Mouse (Mus musculus) MEL (cell line): ENCODE results near the gene Etv2. TPM values are rescaled to one million over a fixed set of nuclear protein-coding genes. Genes with fewer than 3 reads are reported as not detected.
A peak's percentile ranks its signal among the peaks of the same experiment; 100 is the strongest.

Experiments
- DNase-seq: peaks from one replicate; pipeline ENCODE4 v3.0.0; 2011; ENCODE audit warnings: low read depth, low spot score
- H3K27ac ChIP-seq: 2 replicates; pipeline ENCODE4 v1.5.1; 2012; ENCODE audit warnings: low read depth, mild to moderate bottlenecking, control low read depth, low read length, moderate library complexity; ENCODE audit not compliant: control insufficient read depth
- H3K27me3 ChIP-seq, 2 experiments: fragments of 150-350 bp in 1 of 2; sonication (generic) in 1 of 2; 2 replicates each; pipeline ENCODE4 v1.6.1; 2012; ENCODE audit warnings: low read length in 2 of 2, mild to moderate bottlenecking in 2 of 2, improper control_type of control experiment in 1 of 2, moderate library complexity in 1 of 2; ENCODE audit not compliant: insufficient read depth in 2 of 2, control insufficient read depth in 1 of 2
- H3K36me3 ChIP-seq, 2 experiments: 2 replicates each; pipeline ENCODE4 v1.6.1; 2012 to 2014; ENCODE audit warnings: low read length in 2 of 2, improper control_type of control experiment in 1 of 2, inconsistent platforms in 1 of 2, mild to moderate bottlenecking in 1 of 2; ENCODE audit not compliant: insufficient read depth in 2 of 2, control insufficient read depth in 1 of 2
- H3K4me1 ChIP-seq, 2 experiments: fragments of 150-350 bp in 1 of 2; sonication (generic) in 1 of 2; 2 replicates each; pipeline ENCODE4 v1.6.1; 2012; ENCODE audit warnings: low read length in 2 of 2, improper control_type of control experiment in 1 of 2, mild to moderate bottlenecking in 1 of 2; ENCODE audit not compliant: insufficient read depth in 2 of 2, control insufficient read depth in 1 of 2
- H3K4me3 ChIP-seq, 2 experiments: fragments of 150-350 bp in 1 of 2; sonication (generic) in 1 of 2; 2 replicates each; pipeline ENCODE4 v1.5.1; 2012; ENCODE audit warnings: low read depth in 2 of 2, low read length in 2 of 2, mild to moderate bottlenecking in 2 of 2, moderate library complexity in 2 of 2, control low read depth in 1 of 2, improper control_type of control experiment in 1 of 2; ENCODE audit not compliant: control insufficient read depth in 1 of 2, insufficient read depth in 1 of 2
- H3K79me2 ChIP-seq: 2 replicates; pipeline ENCODE4 v1.6.1; 2012; ENCODE audit warnings: mild to moderate bottlenecking, low read length, moderate library complexity; ENCODE audit not compliant: control insufficient read depth, poor library complexity, insufficient read depth
- H3K9ac ChIP-seq: 2 replicates; pipeline ENCODE4 v1.6.1; 2012; ENCODE audit warnings: low read depth, mild to moderate bottlenecking, control low read depth, low read length, moderate library complexity; ENCODE audit not compliant: control insufficient read depth, poor library complexity, severe bottlenecking
- H3K9me3 ChIP-seq: fragments of 150-350 bp; sonication (generic); replicated peaks from 2 replicates; pipeline ENCODE4 v1.6.1; 2012; ENCODE audit warnings: mild to moderate bottlenecking, low read length, improper control_type of control experiment, moderate library complexity; ENCODE audit not compliant: insufficient read depth
- CHD2 ChIP-seq: IDR thresholded peaks from 2 replicates; pipeline ENCODE4 v1.6.1; 2011; ENCODE audit warnings: low read length, improper control_type of control experiment
- CTCF ChIP-seq, 3 experiments: IDR thresholded peaks in 2 of 3; conservative IDR thresholded peaks in 1 of 3; 2 replicates each; pipeline ENCODE4 v1.5.1; 2011 to 2012; ENCODE audit warnings: low read length in 3 of 3, low read depth in 2 of 3, mild to moderate bottlenecking in 2 of 3, improper control_type of control experiment in 1 of 3, inconsistent platforms in 1 of 3, mixed read lengths in 1 of 3, moderate library complexity in 1 of 3; ENCODE audit not compliant: control insufficient read depth in 1 of 3, insufficient read depth in 1 of 3, poor library complexity in 1 of 3, severe bottlenecking in 1 of 3
- E2F4 ChIP-seq: IDR thresholded peaks from 2 replicates; pipeline ENCODE4 v1.6.1; 2011; ENCODE audit warnings: low read depth, low read length, improper control_type of control experiment, borderline replicate concordance
- ELF1 ChIP-seq: IDR thresholded peaks from 2 replicates; pipeline ENCODE4 v1.6.1; 2014; ENCODE audit warnings: low read depth, mild to moderate bottlenecking, inconsistent platforms, low read length, improper control_type of control experiment, moderate library complexity
- GABPA ChIP-seq: IDR thresholded peaks from 2 replicates; pipeline ENCODE4 v1.6.1; 2012; ENCODE audit warnings: low read depth, mild to moderate bottlenecking, inconsistent platforms, low read length, improper control_type of control experiment, moderate library complexity
- GATA1 ChIP-seq: IDR thresholded peaks from 2 replicates; pipeline ENCODE4 v1.6.1; 2011; ENCODE audit warnings: low read depth, low read length, improper control_type of control experiment
- HCFC1 ChIP-seq: IDR thresholded peaks from 2 replicates; pipeline ENCODE4 v1.6.1; 2012; ENCODE audit warnings: low read depth, mild to moderate bottlenecking, inconsistent platforms, low read length, improper control_type of control experiment, moderate library complexity
- JUND ChIP-seq: IDR thresholded peaks from 2 replicates; pipeline ENCODE4 v1.6.1; 2011; ENCODE audit warnings: low read depth, mild to moderate bottlenecking, improper control_type of control experiment, low read length
- KAT2A ChIP-seq: conservative IDR thresholded peaks from 2 replicates; pipeline ENCODE4 v1.6.1; 2012; ENCODE audit warnings: low read depth, low read length, improper control_type of control experiment, inconsistent platforms
- MAFK ChIP-seq: IDR thresholded peaks from 2 replicates; pipeline ENCODE4 v1.6.1; 2011; ENCODE audit warnings: low read depth, mild to moderate bottlenecking, low read length, improper control_type of control experiment, borderline replicate concordance
- MEF2A ChIP-seq: IDR thresholded peaks from 2 replicates; pipeline ENCODE4 v1.6.1; 2014; ENCODE audit warnings: low read depth, mild to moderate bottlenecking, inconsistent platforms, low read length, improper control_type of control experiment; ENCODE audit not compliant: poor library complexity, insufficient replicate concordance, severe bottlenecking; ENCODE audit errors: extremely low read depth
- MXI1 ChIP-seq: IDR thresholded peaks from 2 replicates; pipeline ENCODE4 v1.6.1; 2011; ENCODE audit warnings: mild to moderate bottlenecking, low read depth, low read length, improper control_type of control experiment
- MYB ChIP-seq: IDR thresholded peaks from 2 replicates; pipeline ENCODE4 v1.6.1; 2011; ENCODE audit warnings: mild to moderate bottlenecking, low read depth, low read length, improper control_type of control experiment
- MYC ChIP-seq: IDR thresholded peaks from 2 replicates; pipeline ENCODE4 v1.6.1; 2011; ENCODE audit warnings: low read depth, mild to moderate bottlenecking, low read length, improper control_type of control experiment, moderate library complexity
- NELFE ChIP-seq: IDR thresholded peaks from 2 replicates; pipeline ENCODE4 v1.6.1; 2011; ENCODE audit warnings: low read depth, low read length, improper control_type of control experiment
- NRF1 ChIP-seq: IDR thresholded peaks from 2 replicates; pipeline ENCODE4 v1.6.1; 2014; ENCODE audit warnings: low read depth, mild to moderate bottlenecking, inconsistent platforms, low read length, improper control_type of control experiment, moderate library complexity; ENCODE audit not compliant: poor library complexity, insufficient read depth, severe bottlenecking
- POLR2A ChIP-seq, 2 experiments: IDR thresholded peaks; 2 replicates each; pipeline ENCODE4 v1.6.1; 2011 to 2012; ENCODE audit warnings: low read length in 2 of 2, mild to moderate bottlenecking in 2 of 2, control low read depth in 1 of 2, improper control_type of control experiment in 1 of 2, low read depth in 1 of 2, moderate library complexity in 1 of 2; ENCODE audit not compliant: control insufficient read depth in 1 of 2, insufficient read depth in 1 of 2, poor library complexity in 1 of 2
- POLR2AphosphoS2 ChIP-seq: IDR thresholded peaks from 2 replicates; pipeline ENCODE4 v1.6.1; 2011; ENCODE audit warnings: low read length, improper control_type of control experiment
- POLR2AphosphoS5 ChIP-seq: IDR thresholded peaks from 2 replicates; pipeline ENCODE4 v1.6.1; 2012; ENCODE audit warnings: low read depth, borderline replicate concordance, mild to moderate bottlenecking, inconsistent platforms, low read length, moderate library complexity, mixed read lengths
- SIN3A ChIP-seq: IDR thresholded peaks from 2 replicates; pipeline ENCODE4 v1.6.1; 2012; ENCODE audit warnings: low read length, improper control_type of control experiment, inconsistent platforms
- SMC3 ChIP-seq: IDR thresholded peaks from 2 replicates; pipeline ENCODE4 v1.6.1; 2011; ENCODE audit warnings: low read depth, low read length, improper control_type of control experiment
- TAL1 ChIP-seq: IDR thresholded peaks from 2 replicates; pipeline ENCODE4 v1.6.1; 2012; ENCODE audit warnings: mild to moderate bottlenecking, inconsistent platforms, low read length, moderate library complexity, mixed read lengths
- TBP ChIP-seq: IDR thresholded peaks from 2 replicates; pipeline ENCODE4 v1.8.0; 2011; ENCODE audit warnings: low read depth, low read length, improper control_type of control experiment
- USF2 ChIP-seq, 2 experiments: IDR thresholded peaks; 2 replicates each; pipeline ENCODE4 v1.6.1; 2011 to 2012; ENCODE audit warnings: improper control_type of control experiment in 2 of 2, low read length in 2 of 2, borderline replicate concordance in 1 of 2, inconsistent platforms in 1 of 2, low read depth in 1 of 2, mild to moderate bottlenecking in 1 of 2; ENCODE audit not compliant: insufficient read depth in 1 of 2
- ZC3H11A ChIP-seq: IDR thresholded peaks from 2 replicates; pipeline ENCODE4 v1.6.1; 2012; ENCODE audit warnings: low read depth, mild to moderate bottlenecking, inconsistent platforms, low read length, improper control_type of control experiment
- ZKSCAN1 ChIP-seq: IDR thresholded peaks from 2 replicates; pipeline ENCODE4 v1.6.1; 2012; ENCODE audit warnings: low read depth, mild to moderate bottlenecking, inconsistent platforms, low read length, improper control_type of control experiment, moderate library complexity
- ZMIZ1 ChIP-seq: IDR thresholded peaks from 2 replicates; pipeline ENCODE4 v1.6.1; 2012; ENCODE audit warnings: low read depth, mild to moderate bottlenecking, inconsistent platforms, low read length, improper control_type of control experiment, moderate library complexity
- polyA plus RNA-seq, 2 experiments: library from polyadenylated mRNA; stranded (reverse) in 1 of 2; unstranded in 1 of 2; fragments of >175 nt in 1 of 2; fragments of >200 nt in 1 of 2; gene quantifications; 2 replicates each; pipeline versions ENCODE4 v1.2.1 to v1.2.4; 2012; ENCODE audit warnings: low replicate concordance in 2 of 2, low read depth in 1 of 2; ENCODE audit not compliant: insufficient read length in 2 of 2, insufficient read depth in 1 of 2, missing spikeins in 1 of 2
- total RNA-seq: library from RNA; depleted of rRNA; stranded (reverse); fragments of 300-350 nt; gene quantifications from 2 replicates; pipeline ENCODE4 v1.2.3, GENCODE M21; 2012

Gene Etv2
- total and polyA plus RNA-seq, 3 experiments, result 0.15 TPM; not detected in 2

DNA sequence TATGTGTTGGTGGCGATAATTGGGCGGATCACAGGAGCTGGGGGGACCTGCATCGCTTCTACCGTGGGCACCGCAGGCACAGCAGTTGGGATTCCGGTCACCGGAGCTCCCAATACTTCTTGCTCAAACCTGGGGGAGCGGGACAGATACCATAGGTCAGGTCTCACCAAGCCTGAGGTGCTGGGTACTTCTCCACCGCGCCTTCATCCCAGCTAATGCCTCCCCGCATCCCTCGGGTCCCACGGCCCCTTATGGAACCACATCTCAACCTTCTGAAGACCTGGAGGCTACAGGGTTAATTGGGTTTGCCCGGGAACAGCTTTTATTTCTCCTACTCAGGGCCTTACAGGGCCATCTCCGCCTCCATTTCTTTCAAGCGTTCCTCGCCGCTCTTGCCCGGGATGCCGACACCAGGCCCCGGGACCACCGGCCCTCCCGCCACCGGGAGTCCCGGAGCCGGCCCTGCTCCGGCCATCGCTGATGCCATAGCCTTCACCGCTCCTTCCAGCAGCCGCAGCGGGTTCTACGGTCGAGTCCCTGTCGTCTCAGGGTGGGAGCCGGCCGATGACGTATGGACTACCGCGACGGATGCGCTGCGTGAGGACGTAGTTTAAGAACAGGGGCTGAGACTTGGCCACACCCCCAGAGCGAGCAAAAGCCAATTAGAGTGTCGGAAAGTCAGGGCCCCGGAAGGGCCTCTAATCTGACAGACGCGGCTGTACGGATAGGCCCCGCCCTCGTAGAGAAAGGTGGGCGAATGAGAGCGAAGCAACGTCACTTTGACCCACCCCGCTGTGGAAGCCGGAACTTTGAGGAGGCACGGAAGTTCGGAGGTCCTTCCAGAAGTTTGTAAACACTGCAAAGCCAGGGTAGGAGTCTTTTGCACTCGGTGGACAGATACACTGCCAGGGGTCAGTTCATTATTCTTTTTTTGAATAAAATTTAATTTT, 14.2 kb upstream of the Etv2 start, which contains the start of gene Rbm42:
Gene Rbm42 (minus strand): TSS at position 727 of the 950 bp plus-strand sequence.
- TF ChIP-seq POLR2A (IDR thresholded peaks at IDR 0.05; ENCODE audit: control insufficient read depth in 1 of 2, insufficient read depth in 1 of 2, low read depth in 1 of 2, low read length in 2 of 2, poor library complexity in 1 of 2) (peak; percentile 59 to 78), TAL1 (no peak), ZMIZ1 (peak; percentile 85), HCFC1 (peak; percentile 94), JUND (no peak), MXI1 (peak; percentile 74), KAT2A (peak; percentile 67; the same call in 1 of the 2 replicates), E2F4 (no peak), CTCF (IDR thresholded peaks at IDR 0.05 in 2 of 3, conservative IDR thresholded peaks at IDR 0.05 in 1 of 3; ENCODE audit: control insufficient read depth in 1 of 3, insufficient read depth in 1 of 3, low read depth in 2 of 3, low read length in 3 of 3, poor library complexity in 1 of 3, severe bottlenecking in 1 of 3) (no peak), MYB (no peak), ZC3H11A (no peak), MAFK (no peak), SIN3A (peak; percentile 98), NRF1 (peak; percentile 55; the same call in 1 of the 2 replicates), ELF1 (peak; percentile 99), USF2 (IDR thresholded peaks at IDR 0.05; ENCODE audit: borderline replicate concordance in 1 of 2, insufficient read depth in 1 of 2, low read depth in 1 of 2, low read length in 2 of 2) (no peak), GATA1 (0 out of 2 replicates have a peak, but pooled peaks have one; percentile 21), GABPA (no peak), TBP (peak; percentile 48; the same call in 1 of the 2 replicates), POLR2AphosphoS5 (no peak), ZKSCAN1 (no peak), POLR2AphosphoS2 (peak; percentile 86), MYC (no peak), CHD2 (peak; percentile 36; the same call in 1 of the 2 replicates), NELFE (peak; percentile 86), SMC3 (no peak), MEF2A (no peak)
- H3K4me1 ChIP-seq, result peaks cover 0 to 3% of the 10 kb centered on the region in 2 experiments; a peak in 1 of 4 replicates
- H3K9me3 ChIP-seq, result no peaks in the 10 kb centered on the region
- no peak within 1 kb of the TSS for H3K27ac ChIP-seq
- H3K9ac ChIP-seq, result peak within 1 kb of the TSS; percentile 85
- H3K79me2 ChIP-seq, result peaks cover 7% of the 10 kb centered on the region
- H3K4me3 ChIP-seq, result peak within 1 kb of the TSS; percentile 91
- H3K36me3 ChIP-seq, result peaks cover 0 to 2% of the 10 kb centered on the region in 2 experiments; a peak in 1 of 4 replicates
- no peaks in the 10 kb centered on the region for H3K27me3 ChIP-seq
- peak; percentile 99 for DNase-seq
